Mouse (Mus musculus) MEL (cell line): ENCODE data around the gene Ak6.

Experiments
- EP300 ChIP-seq, 2 experiments: IDR thresholded peaks; 2 replicates each; pipeline ENCODE4 v1.6.1; 2011; ENCODE audit warnings: improper control_type of control experiment in 2 of 2, low read length in 2 of 2, low read depth in 1 of 2, mild to moderate bottlenecking in 1 of 2
- MAFK ChIP-seq: IDR thresholded peaks from 2 replicates; pipeline ENCODE4 v1.6.1; 2011; ENCODE audit warnings: low read depth, mild to moderate bottlenecking, low read length, improper control_type of control experiment, borderline replicate concordance
- MYB ChIP-seq: IDR thresholded peaks from 2 replicates; pipeline ENCODE4 v1.6.1; 2011; ENCODE audit warnings: mild to moderate bottlenecking, low read depth, low read length, improper control_type of control experiment
- POLR2A ChIP-seq, 2 experiments: IDR thresholded peaks; 2 replicates each; pipeline ENCODE4 v1.6.1; 2011 to 2012; ENCODE audit warnings: low read length in 2 of 2, mild to moderate bottlenecking in 2 of 2, control low read depth in 1 of 2, improper control_type of control experiment in 1 of 2, low read depth in 1 of 2, moderate library complexity in 1 of 2; ENCODE audit not compliant: control insufficient read depth in 1 of 2, insufficient read depth in 1 of 2, poor library complexity in 1 of 2
- TAL1 ChIP-seq: IDR thresholded peaks from 2 replicates; pipeline ENCODE4 v1.6.1; 2012; ENCODE audit warnings: mild to moderate bottlenecking, inconsistent platforms, low read length, moderate library complexity, mixed read lengths
- ZNF384 ChIP-seq: IDR thresholded peaks from 2 replicates; pipeline ENCODE4 v1.6.1; 2012; ENCODE audit warnings: low read depth, mild to moderate bottlenecking, inconsistent platforms, low read length, improper control_type of control experiment

DNA sequence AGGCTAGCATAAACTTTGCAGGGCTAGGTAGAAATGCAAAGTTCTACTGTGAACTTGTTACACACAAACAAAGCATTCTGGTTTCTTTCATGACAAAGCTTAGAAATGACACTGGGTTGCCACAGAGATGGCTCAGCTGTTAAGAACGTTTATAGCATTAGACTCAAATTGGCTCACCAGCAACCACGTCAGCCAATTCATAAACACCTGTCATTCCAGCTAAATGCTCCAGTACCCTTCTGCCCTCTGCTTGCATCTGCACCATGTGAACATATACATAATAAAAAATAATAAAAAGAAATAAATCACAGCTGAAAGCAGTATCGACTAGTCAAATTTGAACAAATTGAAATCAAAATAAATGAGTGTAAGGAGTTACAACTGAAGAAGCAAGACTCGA lies 28.5 kb upstream of the Ak6 start:
- no peak for TF ChIP-seq POLR2A (IDR thresholded peaks at IDR 0.05; ENCODE audit: control insufficient read depth in 1 of 2, insufficient read depth in 1 of 2, low read depth in 1 of 2, low read length in 2 of 2, poor library complexity in 1 of 2)
- TF ChIP-seq MYB: no peak
- no peak for TF ChIP-seq EP300 (IDR thresholded peaks at IDR 0.05; ENCODE audit: low read depth in 1 of 2, low read length in 2 of 2)
- TF ChIP-seq MAFK: no peak
- no peak for TF ChIP-seq ZNF384
- no peak for TF ChIP-seq TAL1
